11 mouse cellular contexts compared by ENCODE assay signal in the genomic region with DNA sequence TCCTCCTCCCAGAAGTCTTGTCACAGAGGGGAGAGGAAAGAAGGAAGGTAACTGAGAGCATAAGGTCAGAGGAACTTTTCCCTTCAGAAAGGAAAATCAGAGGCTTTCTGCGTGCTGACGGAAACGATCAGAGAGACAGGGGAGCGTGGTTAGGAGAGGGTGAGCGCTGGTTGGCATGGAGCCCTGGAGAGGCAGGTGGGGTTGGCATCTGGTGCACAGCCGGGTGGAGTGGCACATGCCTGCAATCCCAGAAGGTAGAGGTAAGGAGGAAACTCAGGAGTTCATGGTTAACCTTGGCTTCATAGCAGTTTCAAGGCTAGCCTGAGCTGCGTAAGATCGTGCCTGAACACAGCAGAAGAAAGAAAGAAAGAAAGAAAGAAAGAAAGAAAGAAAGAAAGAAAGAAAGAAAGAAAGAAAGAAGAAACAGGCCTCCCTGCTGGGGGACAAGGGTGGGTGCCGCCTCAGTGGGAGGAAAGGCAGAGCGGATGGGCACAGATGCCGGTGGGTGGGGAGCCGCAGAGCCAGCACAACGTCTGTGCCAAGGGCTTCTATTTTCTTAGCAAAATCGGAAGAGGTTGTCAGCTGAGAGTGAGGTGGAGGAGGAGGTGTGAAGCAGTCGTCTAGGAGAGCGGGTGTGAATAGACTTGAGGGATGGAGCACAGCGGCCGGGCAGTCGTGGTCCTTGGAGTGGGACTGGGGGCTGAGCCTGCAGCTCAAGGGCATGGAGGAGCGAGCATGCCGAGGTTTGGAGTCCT. TPM values are rescaled to one million over a fixed set of nuclear protein-coding genes. Genes with fewer than 3 reads are reported as not detected.
DNase-seq lines count a peak whose midpoint lies in the region; ATAC-seq lines count a peak whose summit lies in the region.
"Had no signal": no experiment of that assay in that cellular context is flagged by ENCODE, and none has a peak within 500 bp of the region (broad histone marks: within the 10 kb centered on the region; RNA-seq: fewer than 3 reads in every experiment).

No protein-coding gene starts in this region.

- peak overlapping the region; percentile 9; the same call in 1 of the 2 replicates for H3K27ac ChIP-seq in forebrain, embryonic 14.5 days (ENCODE audit: low read depth, low read length)
- no peak overlapping the region for H3K27ac ChIP-seq in forebrain, embryonic 11.5 days (ENCODE audit: low read depth, low read length)
- H3K27ac ChIP-seq in kidney, embryonic 15.5 days, result no peak overlapping the region
- H3K27ac ChIP-seq: lung, embryonic 15.5 days; neural tube, embryonic 13.5 days had no signal

- H3K9me3 ChIP-seq in forebrain, embryonic 14.5 days (replicated peaks; ENCODE audit: control insufficient read depth, low read length), result no peaks in the 10 kb centered on the region
- no peaks in the 10 kb centered on the region for H3K9me3 ChIP-seq in forebrain, embryonic 11.5 days (ENCODE audit: control insufficient read depth, low read length)
- H3K9me3 ChIP-seq in kidney, embryonic 15.5 days (replicated peaks), result no peaks in the 10 kb centered on the region
- H3K9me3 ChIP-seq: lung, embryonic 15.5 days; neural tube, embryonic 13.5 days had no signal

- peak; percentile 25 for DNase-seq in forebrain, embryonic 14.5 days (ENCODE audit: low spot score)
- no peak for DNase-seq in forebrain, embryonic 11.5 days (ENCODE audit: low spot score)
- DNase-seq in frontal cortex, postnatal 10 days (ENCODE audit: low spot score in 2 of 2), result peak; percentile 59 to 70
- peak; percentile 67 to 85 for DNase-seq in left cerebral cortex, adult 9 months (ENCODE audit: low spot score in 2 of 2)
- DNase-seq in right cerebral cortex, postnatal 25 days, result peak; percentile 83
- DNase-seq in heart, postnatal 10 days, result no peak
- DNase-seq in spleen, postnatal 4 days (ENCODE audit: low spot score in 2 of 2), result no peak
- DNase-seq: kidney, postnatal 10 days had no signal

- H3K4me2 ChIP-seq in forebrain, embryonic 14.5 days (ENCODE audit: low read length), result no peak overlapping the region
- H3K4me2 ChIP-seq in forebrain, embryonic 11.5 days (ENCODE audit: low read depth, low read length, severe bottlenecking), result no peak overlapping the region
- H3K4me2 ChIP-seq in kidney, embryonic 15.5 days, result no peak overlapping the region
- H3K4me2 ChIP-seq: lung, embryonic 15.5 days; neural tube, embryonic 13.5 days had no signal

- no peaks in the 10 kb centered on the region for H3K27me3 ChIP-seq in forebrain, embryonic 14.5 days (replicated peaks; ENCODE audit: control insufficient read depth, insufficient read depth, low read length)
- H3K27me3 ChIP-seq in forebrain, embryonic 11.5 days (ENCODE audit: control insufficient read depth, insufficient read depth, low read length), result no peaks in the 10 kb centered on the region
- peaks cover 11% of the 10 kb centered on the region; the same call in 1 of the 2 replicates for H3K27me3 ChIP-seq in kidney, embryonic 15.5 days
- H3K27me3 ChIP-seq: neural tube, embryonic 13.5 days had no signal

- no peak overlapping the region for H3K9ac ChIP-seq in forebrain, embryonic 14.5 days (ENCODE audit: low read length)
- no peak overlapping the region for H3K9ac ChIP-seq in forebrain, embryonic 11.5 days (ENCODE audit: low read length)
- no peak overlapping the region for H3K9ac ChIP-seq in kidney, embryonic 15.5 days
- H3K9ac ChIP-seq: lung, embryonic 15.5 days; neural tube, embryonic 13.5 days had no signal

- intact Hi-C loops in heart, postnatal 10 days (cut with DNase I), result loop anchor here (5.0 kb wide), 1 partner anchor 41 kb away; the partner anchor contains the start of gene Jade2

- 61% methylated on average over 21 of the region's 21 CpGs for WGBS in forebrain, embryonic 14.5 days
- WGBS in forebrain, embryonic 11.5 days, result 74% methylated on average over 21 of the region's 21 CpGs
- 53% methylated on average over 21 of the region's 21 CpGs for WGBS in kidney, embryonic 15.5 days

- peak; percentile 60; the same call in 1 of the 2 replicates for ATAC-seq in forebrain, embryonic 14.5 days
- ATAC-seq in forebrain, embryonic 11.5 days (replicated peaks; ENCODE audit: low FRiP score), result no peak
- no peak for ATAC-seq in kidney, embryonic 15.5 days (replicated peaks; ENCODE audit: low FRiP score)

- no peaks in the 10 kb centered on the region for H3K36me3 ChIP-seq in forebrain, embryonic 14.5 days (ENCODE audit: control insufficient read depth, insufficient read depth, low read length)
- H3K36me3 ChIP-seq in forebrain, embryonic 11.5 days (ENCODE audit: control insufficient read depth, insufficient read depth, low read length), result no peaks in the 10 kb centered on the region
- no peaks in the 10 kb centered on the region for H3K36me3 ChIP-seq in kidney, embryonic 15.5 days
- H3K36me3 ChIP-seq: lung, embryonic 15.5 days; neural tube, embryonic 13.5 days had no signal

- H3K4me3 ChIP-seq in forebrain, embryonic 14.5 days (ENCODE audit: low read depth, low read length), result no peak overlapping the region
- no peak overlapping the region for H3K4me3 ChIP-seq in forebrain, embryonic 11.5 days (ENCODE audit: low read depth, low read length)
- no peak overlapping the region for H3K4me3 ChIP-seq in kidney, embryonic 15.5 days (replicated peaks)
- H3K4me3 ChIP-seq: lung, embryonic 15.5 days; neural tube, embryonic 13.5 days had no signal

- no peaks in the 10 kb centered on the region for H3K4me1 ChIP-seq in forebrain, embryonic 14.5 days (ENCODE audit: control insufficient read depth, insufficient read depth, low read length)
- H3K4me1 ChIP-seq in forebrain, embryonic 11.5 days (replicated peaks; ENCODE audit: control insufficient read depth, insufficient read depth, low read length), result no peaks in the 10 kb centered on the region
- H3K4me1 ChIP-seq in kidney, embryonic 15.5 days, result no peaks in the 10 kb centered on the region

RNA-seq across cellular contexts. Expression of gene Jade2, which starts 41.0 kb away (rescaled TPM):
- polyA plus RNA-seq in forebrain, embryonic 14.5 days (2014; fragmentation: Nextera tagmentation; extraction: Ambion mirVana), result 0.20 and 0.23 TPM in 2 replicates
- 0.29 and 0.55 TPM in 2 replicates for polyA plus RNA-seq in forebrain, embryonic 11.5 days (2014; fragmentation: Nextera tagmentation; extraction: Ambion mirVana)
- total RNA-seq in heart, postnatal 10 days (2021), result 1 to 10 TPM; 3.5 to 6.6 TPM
- 0.63 and 0.81 TPM in 2 replicates for polyA plus RNA-seq in kidney, embryonic 15.5 days (2015; fragmentation: Nextera tagmentation; extraction: Ambion mirVana)

Comparison
In these comparisons a context has a peak if more than half of its experiments do, and no peak if none do; other contexts are left out.
1. DNase-seq: peak in forebrain, embryonic 14.5 days (single experiment), frontal cortex, postnatal 10 days (2 of 2), left cerebral cortex, adult 9 months (2 of 2) and right cerebral cortex, postnatal 25 days (single experiment); none in forebrain, embryonic 11.5 days (single experiment), heart, postnatal 10 days (0 of 2) and spleen, postnatal 4 days (0 of 2).